Mouse (Mus musculus) thymus, postnatal 36 days (tissue): ENCODE measurements at regions not wholly inside any gene's neighbourhood (a gene's known extent, or its start where the extent isn't known, plus 50 kb on each side); places are given as distances from the start of the nearest gene placed in this dataset.

Experiments used
- DNase-seq, 2 experiments: peaks; one replicate each; pipeline ENCODE4 v3.0.0; 2022; ENCODE audit warnings: mixed read lengths in 2 of 2

DNA sequence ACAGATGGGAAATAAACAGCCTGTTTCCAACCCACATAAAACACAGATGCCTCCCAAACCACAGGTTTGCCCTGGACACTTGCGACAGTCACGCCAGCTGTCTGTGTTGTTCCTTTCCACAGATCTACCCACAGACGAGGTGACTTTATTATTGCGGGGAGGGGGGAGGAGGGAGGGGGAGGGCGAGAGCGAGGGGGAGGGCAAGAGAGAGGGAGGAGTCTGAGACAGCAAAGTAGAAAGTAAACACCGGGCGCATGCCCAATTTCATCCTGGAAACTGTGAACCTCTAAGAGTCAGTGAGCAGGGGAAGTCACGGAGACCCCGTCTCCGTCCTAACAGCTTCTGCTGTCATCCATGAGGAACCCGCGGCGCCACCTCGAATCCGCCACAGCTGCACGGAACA lies 155.8 kb downstream of the Dyrk2 start:
- DNase-seq = peak; percentile 53 to 67

DNA sequence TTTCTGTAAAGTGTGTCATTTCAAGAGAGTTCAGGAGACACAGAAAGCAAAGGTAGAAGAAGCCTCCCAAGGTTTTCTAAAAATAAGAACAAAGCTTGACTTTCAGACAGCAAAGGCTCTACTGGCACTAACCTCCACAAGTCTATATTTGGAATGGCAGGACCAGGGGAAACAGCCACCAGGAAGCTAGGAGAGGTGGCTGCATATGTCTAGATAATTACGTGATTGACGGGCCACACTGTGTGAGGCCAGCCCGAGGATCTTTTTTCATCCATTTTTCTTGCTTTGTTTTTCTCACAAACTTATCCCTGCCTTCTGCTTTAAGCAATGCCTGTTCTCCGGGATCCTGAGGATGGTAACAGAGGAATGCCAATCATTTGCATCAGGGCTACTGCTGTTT lies 155.4 kb downstream of the Dyrk2 start:
- no peak for DNase-seq

GRCm38 (mm10) chr10:118720630-118721029 lies 149.4 kb downstream of the Dyrk2 start:
- DNase-seq = no peak

DNA sequence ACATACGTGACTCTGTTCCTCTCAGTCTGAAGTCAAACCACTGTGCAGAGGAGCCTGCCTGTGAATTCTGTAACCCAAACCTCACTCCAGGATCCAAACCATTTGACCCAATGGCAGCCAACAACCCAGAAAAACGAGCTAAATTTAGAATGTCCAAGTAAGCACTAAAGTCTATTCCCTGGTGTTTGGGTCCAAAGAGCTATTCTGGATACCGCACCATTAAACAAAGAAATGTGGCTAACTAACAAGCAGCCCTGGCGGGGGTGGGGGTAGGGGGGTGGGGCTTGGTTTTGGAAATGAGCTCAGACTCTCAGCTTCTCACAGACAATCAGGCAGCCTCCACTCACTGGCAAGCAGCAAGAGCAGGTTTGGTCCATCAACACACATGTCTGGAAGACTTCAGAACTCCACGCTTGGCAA lies 147.9 kb downstream of the Dyrk2 start:
- no peak for DNase-seq

- no peak for DNase-seq
Observed at GRCm38 (mm10) chr10:118722671-118723070, 147.3 kb downstream of the Dyrk2 start.

- no peak for DNase-seq
Observed at GRCm38 (mm10) chr10:118736093-118736492, 133.9 kb downstream of the Dyrk2 start.

- no peak for DNase-seq
Observed at GRCm38 (mm10) chr10:118737064-118737463, 132.9 kb downstream of the Dyrk2 start.

- no peak for DNase-seq
Observed at GRCm38 (mm10) chr10:118739849-118740481, 130.0 kb downstream of the Dyrk2 start.

DNA sequence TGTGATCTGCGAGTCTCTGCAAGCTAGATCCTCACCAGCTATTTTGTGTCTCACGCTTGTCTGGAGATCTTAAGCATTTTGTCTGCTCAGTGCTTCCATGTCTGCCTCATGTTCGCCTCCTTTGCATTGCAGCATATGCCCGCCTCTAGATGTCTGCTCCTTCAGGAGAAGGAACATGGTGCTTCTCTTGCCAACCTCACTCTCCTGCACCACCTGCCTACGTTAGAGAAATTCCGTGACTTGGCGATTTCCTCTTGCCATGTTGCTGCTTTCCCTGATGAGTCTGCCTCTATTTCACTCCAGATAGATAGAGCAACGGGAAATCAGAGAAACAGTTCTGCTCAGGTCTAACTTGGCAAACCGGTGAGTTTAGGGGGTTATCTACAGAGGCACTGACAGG lies 126.2 kb downstream of the Dyrk2 start:
- no peak for DNase-seq

- DNase-seq = no peak
Observed at GRCm38 (mm10) chr10:118746719-118747395, 123.2 kb downstream of the Dyrk2 start.

DNA sequence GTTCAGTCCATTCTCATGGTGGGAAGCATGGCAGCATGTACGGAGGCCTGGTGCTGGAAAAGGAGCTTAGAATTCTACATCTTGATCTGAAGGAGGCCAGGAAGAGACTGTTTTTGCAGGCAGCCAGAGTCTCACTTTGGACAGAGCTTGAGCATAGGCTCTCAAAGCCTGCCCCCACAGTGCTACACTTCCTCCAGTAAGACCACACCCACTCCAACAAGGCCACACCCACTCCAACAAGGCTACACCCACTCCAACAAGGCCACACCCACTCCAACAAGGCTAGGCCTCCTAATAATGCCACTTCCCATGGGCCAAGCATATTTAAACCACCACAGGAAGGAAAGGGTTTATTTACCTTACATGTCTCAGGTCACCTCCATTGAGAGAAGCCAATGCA lies 121.0 kb downstream of the Dyrk2 start:
- no peak for DNase-seq

DNA sequence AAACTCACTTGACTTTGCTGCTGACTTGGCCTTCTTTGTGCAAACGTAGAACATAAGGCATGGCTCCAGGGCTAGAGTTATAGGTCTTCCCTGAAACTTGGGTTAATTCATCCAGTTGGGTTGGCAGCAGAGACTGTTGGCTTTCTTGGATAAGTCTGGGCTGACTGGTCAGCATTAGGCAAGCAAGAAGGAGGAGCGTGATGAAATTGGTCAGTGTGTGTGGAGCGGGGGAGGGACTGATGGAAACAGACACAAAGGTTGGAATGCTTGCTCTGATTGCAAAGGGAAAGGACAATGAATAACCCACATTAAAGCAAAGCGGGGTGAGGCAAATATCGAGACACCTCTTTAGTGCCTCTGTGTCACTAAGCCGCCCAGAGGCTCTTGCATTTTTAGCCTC lies 120.3 kb downstream of the Dyrk2 start:
- DNase-seq = no peak

GRCm38 (mm10) chr10:118751110-118751509 lies 118.9 kb downstream of the Dyrk2 start:
- DNase-seq = no peak

- no peak for DNase-seq
Observed at GRCm38 (mm10) chr10:118753061-118753775, 116.8 kb downstream of the Dyrk2 start.

- no peak for DNase-seq
Observed at GRCm38 (mm10) chr10:118754791-118755190, 115.2 kb downstream of the Dyrk2 start.

DNA sequence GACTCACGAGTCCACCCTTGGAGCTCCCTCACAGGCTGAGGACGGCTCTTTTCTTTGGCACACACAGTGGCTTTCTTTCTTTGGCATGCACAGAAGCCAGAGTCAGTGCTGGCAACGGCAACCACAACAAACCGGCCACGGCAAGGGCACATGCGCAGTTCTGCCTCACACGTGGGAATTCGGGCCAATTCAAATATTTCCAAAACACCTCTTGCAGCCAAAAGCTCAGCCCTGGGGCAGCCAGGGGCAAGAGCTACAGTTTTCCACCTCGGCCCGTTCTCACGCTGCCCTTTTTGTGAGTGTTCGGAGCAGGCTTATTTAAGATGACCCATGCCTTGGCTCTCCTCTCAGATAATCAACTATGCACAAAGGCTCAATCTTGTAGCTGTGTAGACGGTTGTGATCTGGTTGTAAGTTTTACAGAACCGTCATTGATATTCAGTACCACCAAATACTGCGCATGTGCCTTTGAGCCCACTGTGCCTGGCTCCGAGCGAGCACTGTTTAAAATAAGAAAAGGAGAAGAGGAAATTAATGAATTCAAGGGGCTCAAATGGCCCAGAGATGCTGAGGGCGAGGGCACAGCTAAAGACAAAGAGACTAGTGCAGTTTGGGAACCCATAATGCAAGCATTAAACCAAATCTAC lies 111.1 kb downstream of the Dyrk2 start:
- peak in 1 of 2 experiments; percentile 15 for DNase-seq

DNA sequence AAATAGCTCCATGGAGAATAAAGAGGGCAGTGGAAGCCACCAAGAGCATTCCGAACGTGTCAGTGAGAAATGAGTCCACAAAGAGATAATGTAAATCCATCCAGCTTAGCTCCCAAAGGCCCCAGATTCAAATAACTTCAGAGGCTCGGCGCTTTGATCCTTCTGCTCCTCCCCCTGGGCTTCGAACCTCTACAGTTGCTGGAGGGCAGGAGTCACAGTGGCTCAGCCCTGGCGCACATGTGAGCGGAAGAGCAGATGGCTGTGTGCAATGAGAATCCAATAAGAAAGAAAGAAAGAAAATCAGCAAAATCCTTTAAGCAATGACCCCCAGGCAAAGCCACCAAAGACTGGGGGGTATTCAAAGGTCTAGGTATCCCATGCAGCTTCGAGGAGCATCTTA lies 109.6 kb downstream of the Dyrk2 start:
- no peak for DNase-seq

DNA sequence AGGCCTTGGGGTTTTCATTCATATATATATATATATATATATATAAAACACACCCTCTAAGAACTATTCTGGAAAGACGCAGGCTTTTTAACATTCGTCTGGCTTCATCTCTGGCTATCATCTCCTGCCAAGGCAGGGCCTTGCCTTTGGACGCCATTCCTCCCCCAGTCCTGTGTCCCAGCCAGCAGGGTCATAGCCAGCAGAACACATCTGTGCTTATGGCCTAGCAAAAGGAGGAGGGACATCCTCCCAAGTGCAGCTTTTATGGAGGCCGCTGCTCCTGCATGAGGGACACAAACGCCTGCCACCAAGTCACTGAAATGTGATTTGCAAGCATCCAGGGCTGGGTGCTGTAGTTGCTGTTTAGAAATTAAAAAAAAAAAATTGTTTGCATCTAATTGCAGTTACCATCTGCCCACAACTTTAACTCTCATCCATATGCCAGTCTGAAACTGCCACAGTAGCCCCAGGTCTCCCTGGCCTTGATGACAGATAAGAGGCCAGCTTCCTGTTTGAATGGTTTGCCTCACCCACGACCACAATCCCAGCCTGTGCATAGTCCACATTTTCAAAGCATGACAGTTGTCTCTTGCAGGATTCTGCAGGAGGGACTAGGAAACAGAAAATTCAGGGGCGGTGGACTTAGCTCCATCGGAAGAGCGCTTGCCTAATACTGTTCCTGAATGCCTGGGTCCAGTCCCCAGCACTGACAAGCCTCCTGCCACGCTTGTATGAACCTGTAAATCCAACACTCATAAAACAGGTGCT lies 108.7 kb downstream of the Dyrk2 start:
- DNase-seq = no peak

DNA sequence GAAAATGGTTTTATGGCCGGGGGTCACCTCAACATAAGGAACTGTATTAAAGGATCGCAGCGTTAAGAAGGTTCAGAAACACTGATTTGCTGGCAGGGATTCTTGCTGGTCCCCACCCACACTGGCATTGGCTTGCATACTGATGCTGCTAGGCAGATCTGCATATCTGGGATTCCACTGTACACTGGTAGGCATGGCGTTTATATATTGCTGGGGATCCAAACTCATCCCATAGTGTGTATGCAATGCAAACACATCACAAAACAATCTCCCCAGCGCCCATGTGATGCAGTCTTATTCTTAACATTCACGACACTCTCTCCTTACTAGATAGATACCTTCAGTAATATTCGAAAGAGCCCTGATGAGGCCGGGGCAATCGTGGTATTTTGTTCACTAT lies 105.0 kb downstream of the Dyrk2 start:
- no peak for DNase-seq

DNA sequence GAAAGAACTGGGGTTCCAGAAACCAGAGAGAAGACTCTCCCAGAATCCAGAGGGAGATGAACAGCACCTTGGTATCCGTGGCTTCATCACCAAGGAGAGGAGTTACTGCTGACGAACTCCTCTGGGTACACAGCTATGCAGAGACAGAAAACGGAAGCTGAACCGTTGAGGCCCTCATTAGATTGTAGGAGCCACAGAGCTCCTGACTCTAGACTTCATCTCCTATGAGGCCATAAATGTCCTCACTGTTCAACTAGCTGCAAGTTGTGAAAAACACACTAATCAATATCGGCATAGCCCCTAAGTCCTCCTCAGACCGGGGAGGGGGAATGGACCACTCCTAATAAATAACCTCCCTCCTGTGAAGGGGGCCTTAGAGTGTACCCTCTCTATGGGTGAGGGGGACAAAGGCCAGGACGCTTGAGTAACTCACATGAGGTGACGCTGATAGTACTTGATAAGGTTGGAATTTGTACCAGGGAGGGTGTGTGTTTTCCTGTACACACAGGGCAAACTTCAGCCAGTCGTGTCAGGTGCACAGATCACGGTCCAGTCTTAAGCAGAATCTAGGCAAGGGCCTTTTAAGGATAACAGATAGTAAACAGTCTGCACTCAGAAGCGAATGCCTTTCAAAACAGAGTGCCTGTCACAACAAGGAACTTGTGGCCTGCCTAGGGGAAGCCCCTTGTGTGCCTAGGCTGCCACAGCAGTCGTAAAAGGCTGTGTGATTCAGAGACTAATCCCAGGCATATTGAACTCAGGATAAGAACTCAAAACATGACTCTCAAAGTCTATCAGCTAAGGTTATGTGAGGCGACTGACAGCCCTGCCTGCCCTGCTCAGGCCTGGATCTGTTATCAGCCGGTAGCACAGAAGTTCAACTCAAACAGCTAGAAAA lies 104.2 kb downstream of the Dyrk2 start:
- DNase-seq = peak; percentile 21 to 31

DNA sequence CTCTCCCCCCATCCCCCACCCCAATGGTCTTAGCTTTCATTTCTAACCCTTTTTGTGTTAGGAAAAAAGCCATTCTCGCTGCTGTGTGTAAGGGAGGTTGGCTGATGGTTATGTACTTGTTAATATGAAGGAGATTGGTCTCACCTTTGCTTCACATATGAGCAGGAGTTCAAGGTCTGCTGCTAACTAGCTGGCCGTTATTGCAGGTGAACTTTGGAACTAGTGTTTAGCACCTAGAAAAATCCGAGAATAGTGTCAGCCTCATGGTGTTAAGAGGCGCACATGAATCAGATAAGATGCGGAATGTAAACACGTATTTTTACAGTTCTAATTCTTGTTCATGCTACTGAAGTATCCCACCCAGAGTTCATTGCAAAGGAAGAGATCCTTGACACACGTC lies 103.2 kb downstream of the Dyrk2 start:
- no peak for DNase-seq

DNA sequence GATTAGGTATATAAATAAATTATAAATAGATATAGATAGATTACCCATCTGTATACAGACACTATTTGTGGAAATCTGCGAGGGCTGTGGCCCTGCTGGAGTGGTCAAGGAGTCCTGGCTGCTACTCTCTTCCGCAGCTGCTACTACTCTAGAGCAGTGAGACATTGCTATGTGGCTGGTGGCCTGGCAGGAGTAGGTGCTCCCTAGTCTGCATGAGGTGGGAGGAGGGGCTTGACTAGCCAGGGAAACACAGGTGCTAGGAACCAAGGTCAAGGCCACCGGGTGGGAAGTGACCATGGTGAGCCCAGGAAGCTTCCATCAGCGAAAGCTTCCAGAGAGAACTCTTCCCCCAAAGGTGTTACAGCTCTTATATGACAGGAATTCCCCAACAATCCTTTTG lies 100.3 kb downstream of the Dyrk2 start:
- DNase-seq = no peak
